Comparison of ENCODE assay signal across 24 mouse cellular contexts in the genomic region with DNA sequence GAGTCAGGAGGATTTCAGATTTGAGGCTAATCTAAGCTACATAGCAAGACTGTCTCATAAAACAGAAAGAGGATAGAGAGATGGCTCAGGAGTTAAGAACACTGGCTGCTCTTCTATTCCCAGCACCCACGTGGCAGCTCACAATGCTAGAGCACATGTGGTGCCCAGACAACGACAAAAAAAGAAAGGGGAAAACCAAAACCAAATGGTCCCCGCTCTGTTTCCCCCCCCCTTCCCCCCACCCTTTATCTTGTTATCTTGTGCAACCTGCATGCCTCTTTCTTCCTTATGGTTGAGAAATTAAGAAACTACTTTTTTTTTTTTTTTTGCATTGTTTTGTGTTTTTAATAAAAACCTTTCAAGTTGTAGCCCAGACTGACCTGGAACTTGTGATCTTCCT. TPM values are rescaled to one million over a fixed set of nuclear protein-coding genes. Genes with fewer than 3 reads are reported as not detected.
"Had no signal": no experiment of that assay in that cellular context is flagged by ENCODE, and none has a peak within 500 bp of the region (broad histone marks: within the 10 kb centered on the region; RNA-seq: fewer than 3 reads in every experiment).

No protein-coding gene starts in this region.

- H3K4me1 ChIP-seq: limb, embryonic 10.5 days; midbrain, embryonic 12.5 days; neural tube, embryonic 12.5 days had no signal

- ATAC-seq: lung, postnatal 0 days had no signal

- H3K4me2 ChIP-seq: liver, embryonic 11.5 days; liver, embryonic 15.5 days; midbrain, embryonic 12.5 days; neural tube, embryonic 12.5 days had no signal

- H3K27me3 ChIP-seq: liver, embryonic 15.5 days; midbrain, embryonic 12.5 days; neural tube, embryonic 12.5 days had no signal

- H3K27ac ChIP-seq: left cerebral cortex, adult 2 months; limb, embryonic 10.5 days; liver, embryonic 15.5 days; midbrain, embryonic 12.5 days; neural tube, embryonic 12.5 days had no signal

- H3K9me3 ChIP-seq: limb, embryonic 10.5 days; liver, embryonic 15.5 days; midbrain, embryonic 12.5 days; neural tube, embryonic 12.5 days had no signal

- H3K4me3 ChIP-seq: left cerebral cortex, adult 2 months; limb, embryonic 10.5 days; liver, embryonic 15.5 days; midbrain, embryonic 12.5 days; myocyte; neural tube, embryonic 12.5 days had no signal

- H3K9ac ChIP-seq: liver, embryonic 15.5 days; midbrain, embryonic 12.5 days; neural tube, embryonic 12.5 days had no signal

- DNase-seq: kidney, adult 8-10 months; kidney, postnatal 25 days; lung, adult 2 months; lung, postnatal 36 days; retina, postnatal 1 day; right cerebral cortex, postnatal 4 days; spleen, adult 18-20 months; thymus, adult 18-20 months; thymus, postnatal 14 days had no signal

RNA-seq across cellular contexts. Expression of a gene that starts 19.2 kb away (rescaled TPM):
- total RNA-seq: layer of hippocampus, adult 18-20 months; layer of hippocampus, postnatal 25 days; left cerebral cortex, adult 2 months; left cerebral cortex, postnatal 14 days had no signal
- polyA plus RNA-seq: urinary bladder, adult 2 months had no signal

RNA-seq across cellular contexts. Expression of a gene that starts 27.6 kb away (rescaled TPM):
- total RNA-seq: layer of hippocampus, adult 18-20 months; layer of hippocampus, postnatal 25 days; left cerebral cortex, adult 2 months; left cerebral cortex, postnatal 14 days had no signal
- polyA plus RNA-seq: kidney, embryonic 16.5 days; limb, embryonic 10.5 days; limb, embryonic 14.5 days; liver, embryonic 11.5 days; liver, embryonic 15.5 days; lung, adult 2 months; lung, postnatal 0 days; midbrain, embryonic 12.5 days; myocyte; neural tube, embryonic 12.5 days; stomach, embryonic 14.5 days; urinary bladder, adult 2 months had no signal
